Mouse (Mus musculus): ENCODE measurements around the gene Evx2. TPM values are rescaled to one million over a fixed set of nuclear protein-coding genes. Genes with fewer than 3 reads are reported as not detected.

The Evx2 gene
- total and polyA plus RNA-seq, 2 experiments from 2014 or later: 0.55 to 4.3 TPM

GRCm38 (mm10) chr2:74699664-74700545, 40.5 kb upstream of the Evx2 start:
- TF ChIP-seq CTCF (IDR thresholded peaks at IDR 0.05; ENCODE audit: low read depth): no peak

GRCm38 (mm10) chr2:74699053-74699430, 39.7 kb upstream of the Evx2 start:
- Histone ChIP-seq H3K9me3 (ENCODE audit: low read length) (no peaks in the 10 kb centered on the region), H3K4me3 (ENCODE audit: low read length) (peak overlapping the region; percentile 21; the same call in 1 of the 2 replicates), H3K27ac (no peak overlapping the region), H3K27me3 (ENCODE audit: insufficient read depth, low read length) (peaks cover 89% of the 10 kb centered on the region), H3K36me3 (ENCODE audit: insufficient read depth, low read length) (no peaks in the 10 kb centered on the region), H3K4me1 (ENCODE audit: insufficient read depth, low read length) (no peaks in the 10 kb centered on the region), H3K9ac (replicated peaks; ENCODE audit: low read length) (no peak overlapping the region), H3K4me2 (ENCODE audit: low read depth, low read length) (no peak overlapping the region)
- TF ChIP-seq CTCF (IDR thresholded peaks at IDR 0.05; ENCODE audit: low read depth): no peak
- no peak for ATAC-seq
- no peak for DNase-seq (ENCODE audit: low spot score)
- 2% methylated on average over 17 of the region's 17 CpGs for WGBS

More at GRCm38 (mm10) chr2:74699664-74700545, 40.5 kb upstream of the Evx2 start:
- ATAC-seq: no peak
- no peak overlapping the region for H3K4me3 ChIP-seq (ENCODE audit: low read length)
- H3K9me3 ChIP-seq (ENCODE audit: low read length): no peaks in the 10 kb centered on the region
- DNase-seq (ENCODE audit: low spot score): no peak
- 3% methylated on average over 23 of the region's 23 CpGs for WGBS
- no peak overlapping the region for H3K9ac ChIP-seq (replicated peaks; ENCODE audit: low read length)
- H3K27ac ChIP-seq: no peak overlapping the region
- no peak overlapping the region for H3K4me2 ChIP-seq (ENCODE audit: low read depth, low read length)
- H3K27me3 ChIP-seq (ENCODE audit: insufficient read depth, low read length): peaks cover 90% of the 10 kb centered on the region
- no peaks in the 10 kb centered on the region for H3K4me1 ChIP-seq (ENCODE audit: insufficient read depth, low read length)
- H3K36me3 ChIP-seq (ENCODE audit: insufficient read depth, low read length): no peaks in the 10 kb centered on the region

GRCm38 (mm10) chr2:74698201-74699052, 39.1 kb upstream of the Evx2 start:
- no peak overlapping the region for H3K9ac ChIP-seq (replicated peaks; ENCODE audit: low read length)

GRCm38 (mm10) chr2:74697567-74698121, 38.3 kb upstream of the Evx2 start, which contains the start of gene Hoxd9:
Gene Hoxd9, plus strand, starts transcription at chr2:74697727.
- under 1% methylated on average over 41 of the region's 43 CpGs for WGBS
- Histone ChIP-seq H3K9me3 (ENCODE audit: low read length) (no peaks in the 10 kb centered on the region), H3K4me2 (ENCODE audit: low read depth, low read length) (peak within 1 kb of the TSS; percentile 47), H3K9ac (replicated peaks; ENCODE audit: low read length) (no peak within 1 kb of the TSS), H3K36me3 (ENCODE audit: insufficient read depth, low read length) (no peaks in the 10 kb centered on the region), H3K27ac (no peak within 1 kb of the TSS), H3K4me1 (ENCODE audit: insufficient read depth, low read length) (no peaks in the 10 kb centered on the region), H3K27me3 (ENCODE audit: insufficient read depth, low read length) (peaks cover 91% of the 10 kb centered on the region), H3K4me3 (ENCODE audit: low read length) (peak within 1 kb of the TSS; percentile 21)
- ATAC-seq (0 out of 2 replicates have a peak, but pooled peaks have one; percentile 55), DNase-seq (ENCODE audit: low spot score) (no peak)
- TF ChIP-seq CTCF (IDR thresholded peaks at IDR 0.05; ENCODE audit: low read depth): no peak

More at GRCm38 (mm10) chr2:74698201-74699052, 39.1 kb upstream of the Evx2 start:
- Histone ChIP-seq H3K9me3 (ENCODE audit: low read length) (no peaks in the 10 kb centered on the region), H3K27me3 (ENCODE audit: insufficient read depth, low read length) (peaks cover 89% of the 10 kb centered on the region), H3K4me2 (ENCODE audit: low read depth, low read length) (peak overlapping the region; percentile 47), H3K4me1 (ENCODE audit: insufficient read depth, low read length) (no peaks in the 10 kb centered on the region), H3K27ac (no peak overlapping the region), H3K36me3 (ENCODE audit: insufficient read depth, low read length) (no peaks in the 10 kb centered on the region), H3K4me3 (ENCODE audit: low read length) (peak overlapping the region; percentile 21)
- TF ChIP-seq CTCF (IDR thresholded peaks at IDR 0.05; ENCODE audit: low read depth): no peak
- DNase-seq (ENCODE audit: low spot score) (no peak), ATAC-seq (no peak)
- 3% methylated on average over 84 of the region's 86 CpGs for WGBS

GRCm38 (mm10) chr2:74696442-74697335, 37.3 kb upstream of the Evx2 start:
- H3K36me3 ChIP-seq (ENCODE audit: insufficient read depth, low read length): no peaks in the 10 kb centered on the region
- H3K4me2 ChIP-seq (ENCODE audit: low read depth, low read length): no peak overlapping the region
- H3K9ac ChIP-seq (replicated peaks; ENCODE audit: low read length): no peak overlapping the region
- no peak for ATAC-seq
- no peak for DNase-seq (ENCODE audit: low spot score)
- TF ChIP-seq CTCF (IDR thresholded peaks at IDR 0.05; ENCODE audit: low read depth): no peak
- H3K27ac ChIP-seq: no peak overlapping the region
- H3K4me1 ChIP-seq (ENCODE audit: insufficient read depth, low read length): no peaks in the 10 kb centered on the region
- H3K4me3 ChIP-seq (ENCODE audit: low read length): no peak overlapping the region
- 2% methylated on average over 34 of the region's 34 CpGs for WGBS
- H3K9me3 ChIP-seq (ENCODE audit: low read length): no peaks in the 10 kb centered on the region
- H3K27me3 ChIP-seq (ENCODE audit: insufficient read depth, low read length): peaks cover 95% of the 10 kb centered on the region
